Mouse (Mus musculus): ENCODE results near the gene Nabp1. TPM values are rescaled to one million over a fixed set of nuclear protein-coding genes. Genes with fewer than 3 reads are reported as not detected.

Nabp1 gene
- 6.2 and 10.2 TPM in 2 replicates for polyA plus RNA-seq (2016; fragmentation: Nextera tagmentation; extraction: Ambion mirVana)

- WGBS, result under 1% methylated on average over 51 of the region's 51 CpGs
Measured at GRCm38 (mm10) chr1:51478262-51479026, at the start of gene Nabp1. Gene Nabp1, minus strand, starts transcription at chr1:51478425.

GRCm38 (mm10) chr1:51525563-51526265, 47.5 kb upstream of the Nabp1 start:
- 73% methylated on average over 1 of the region's 1 CpGs for WGBS
- DNase-seq (ENCODE audit: low spot score), result no peak
- Histone ChIP-seq H3K4me1 (replicated peaks) (peaks cover 9% of the 10 kb centered on the region; the same call in 1 of the 2 replicates), H3K27me3 (ENCODE audit: insufficient read depth, poor library complexity, severe bottlenecking) (no peaks in the 10 kb centered on the region), H3K9me3 (no peaks in the 10 kb centered on the region), H3K36me3 (no peaks in the 10 kb centered on the region), H3K4me3 (no peak overlapping the region), H3K27ac (no peak overlapping the region)

More at GRCm38 (mm10) chr1:51478262-51479026, at the start of gene Nabp1:
- H3K27ac ChIP-seq, result peak within 1 kb of the TSS; percentile 89
- no peaks in the 10 kb centered on the region for H3K27me3 ChIP-seq (ENCODE audit: insufficient read depth, poor library complexity, severe bottlenecking)
- H3K4me3 ChIP-seq, result peak within 1 kb of the TSS; percentile 70
- no peaks in the 10 kb centered on the region for H3K36me3 ChIP-seq
- peak; percentile 98 for DNase-seq (ENCODE audit: low spot score)
- peaks cover 11% of the 10 kb centered on the region for H3K4me1 ChIP-seq (replicated peaks)
- H3K9me3 ChIP-seq, result no peaks in the 10 kb centered on the region

GRCm38 (mm10) chr1:51521651-51522050, 43.4 kb upstream of the Nabp1 start:
- H3K4me3 ChIP-seq, result no peak overlapping the region
- H3K36me3 ChIP-seq, result no peaks in the 10 kb centered on the region
- no peak for DNase-seq (ENCODE audit: low spot score)
- 67% methylated on average over 8 of the region's 8 CpGs for WGBS
- H3K9me3 ChIP-seq, result no peaks in the 10 kb centered on the region
- no peaks in the 10 kb centered on the region for H3K4me1 ChIP-seq (replicated peaks)
- no peak overlapping the region for H3K27ac ChIP-seq
- H3K27me3 ChIP-seq (ENCODE audit: insufficient read depth, poor library complexity, severe bottlenecking), result no peaks in the 10 kb centered on the region

GRCm38 (mm10) chr1:51520246-51520780, 42.1 kb upstream of the Nabp1 start:
- DNase-seq (ENCODE audit: low spot score), result no peak
- Histone ChIP-seq H3K4me1 (replicated peaks) (no peaks in the 10 kb centered on the region), H3K36me3 (no peaks in the 10 kb centered on the region), H3K4me3 (no peak overlapping the region), H3K27me3 (ENCODE audit: insufficient read depth, poor library complexity, severe bottlenecking) (no peaks in the 10 kb centered on the region), H3K9me3 (no peaks in the 10 kb centered on the region), H3K27ac (no peak overlapping the region)
- WGBS, result 86% methylated on average over 5 of the region's 5 CpGs

DNA sequence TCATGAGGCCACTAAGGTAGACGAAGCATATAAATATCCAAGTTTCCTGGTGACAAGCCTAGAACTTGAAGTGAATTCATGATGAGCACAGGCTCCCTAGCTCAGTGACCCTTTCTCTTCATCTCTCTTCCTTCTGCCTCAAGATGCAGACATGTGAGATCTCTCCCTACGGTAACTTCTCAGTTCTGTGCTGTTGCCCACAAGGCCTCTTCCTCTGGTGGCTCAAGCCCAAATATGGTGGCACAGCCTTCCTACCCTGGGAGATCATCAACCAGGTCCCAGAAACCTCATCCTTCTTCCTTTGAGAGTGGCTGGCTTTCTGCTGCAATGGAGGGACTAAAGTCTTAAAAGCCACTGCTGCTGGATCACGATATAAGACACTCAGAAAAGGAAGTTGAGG, 40.9 kb upstream of the Nabp1 start:
- no peak for DNase-seq (ENCODE audit: low spot score)
- 92% methylated on average over 3 of the region's 3 CpGs for WGBS

GRCm38 (mm10) chr1:51515625-51516024, 37.4 kb upstream of the Nabp1 start:
- no peaks in the 10 kb centered on the region for H3K27me3 ChIP-seq (ENCODE audit: insufficient read depth, poor library complexity, severe bottlenecking)
- no peak for DNase-seq (ENCODE audit: low spot score)
- H3K36me3 ChIP-seq, result no peaks in the 10 kb centered on the region
- H3K9me3 ChIP-seq, result no peaks in the 10 kb centered on the region
- WGBS, result 52% methylated on average over 2 of the region's 2 CpGs
- no peak overlapping the region for H3K27ac ChIP-seq
- H3K4me1 ChIP-seq (replicated peaks), result no peaks in the 10 kb centered on the region
- no peak overlapping the region for H3K4me3 ChIP-seq

More for the DNA sequence above, 40.9 kb upstream of the Nabp1 start:
- H3K27ac ChIP-seq, result no peak overlapping the region
- H3K4me1 ChIP-seq (replicated peaks), result no peaks in the 10 kb centered on the region
- H3K36me3 ChIP-seq, result no peaks in the 10 kb centered on the region
- H3K27me3 ChIP-seq (ENCODE audit: insufficient read depth, poor library complexity, severe bottlenecking), result no peaks in the 10 kb centered on the region
- no peak overlapping the region for H3K4me3 ChIP-seq
- H3K9me3 ChIP-seq, result no peaks in the 10 kb centered on the region

DNA sequence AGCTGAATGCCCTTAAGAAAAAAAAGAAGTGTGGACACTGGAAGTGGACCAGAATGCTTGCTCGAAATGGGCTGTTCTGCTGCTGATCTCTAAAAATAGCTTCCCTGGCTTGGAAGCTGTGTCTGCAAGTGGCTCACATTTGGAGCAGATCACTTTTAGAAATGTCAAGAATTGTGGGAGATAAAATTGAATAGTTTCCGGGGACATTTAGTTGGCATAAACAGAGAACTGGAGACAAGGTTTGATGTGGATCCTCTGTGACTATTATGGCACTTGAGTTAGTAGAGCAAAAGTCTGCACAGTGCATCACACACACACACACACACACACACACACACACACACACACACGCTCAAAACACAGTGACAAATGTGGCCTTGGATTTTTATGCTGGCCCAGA, 36.8 kb upstream of the Nabp1 start:
- Histone ChIP-seq H3K9me3 (no peaks in the 10 kb centered on the region), H3K4me1 (replicated peaks) (no peaks in the 10 kb centered on the region), H3K36me3 (no peaks in the 10 kb centered on the region), H3K4me3 (no peak overlapping the region), H3K27me3 (ENCODE audit: insufficient read depth, poor library complexity, severe bottlenecking) (no peaks in the 10 kb centered on the region), H3K27ac (no peak overlapping the region)
- DNase-seq (ENCODE audit: low spot score), result no peak
- WGBS, result 89% methylated on average over 3 of the region's 3 CpGs

DNA sequence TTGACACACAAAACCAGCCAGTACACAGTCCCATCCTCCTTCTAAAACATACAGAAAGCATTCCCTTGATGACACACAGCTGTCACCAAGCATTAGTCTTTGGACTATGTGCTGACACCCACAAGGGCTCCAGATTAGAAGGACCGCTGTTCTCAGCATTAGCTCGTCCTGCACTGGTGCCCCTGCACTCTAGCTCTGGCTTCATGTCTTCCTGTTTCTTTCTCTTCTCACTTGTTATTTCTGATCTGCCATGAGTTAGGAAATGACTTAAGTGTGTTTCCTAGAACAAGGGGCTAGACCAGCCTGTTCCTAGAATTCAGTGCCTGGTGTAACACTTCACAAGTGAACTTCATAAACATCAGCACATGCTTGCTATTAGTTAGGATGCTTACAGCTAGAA, 36.2 kb upstream of the Nabp1 start:
- Histone ChIP-seq H3K4me1 (replicated peaks) (no peaks in the 10 kb centered on the region), H3K27me3 (ENCODE audit: insufficient read depth, poor library complexity, severe bottlenecking) (no peaks in the 10 kb centered on the region), H3K27ac (no peak overlapping the region), H3K36me3 (no peaks in the 10 kb centered on the region), H3K4me3 (no peak overlapping the region), H3K9me3 (no peaks in the 10 kb centered on the region)
- 90% methylated on average over 2 of the region's 2 CpGs for WGBS
- DNase-seq (ENCODE audit: low spot score), result no peak

GRCm38 (mm10) chr1:51513059-51513713, 35.0 kb upstream of the Nabp1 start:
- peaks cover 3% of the 10 kb centered on the region; the same call in 1 of the 2 replicates for H3K4me1 ChIP-seq (replicated peaks)
- H3K9me3 ChIP-seq, result no peaks in the 10 kb centered on the region
- no peak overlapping the region for H3K27ac ChIP-seq
- WGBS, result 85% methylated on average over 7 of the region's 7 CpGs
- no peak overlapping the region for H3K4me3 ChIP-seq
- no peaks in the 10 kb centered on the region for H3K27me3 ChIP-seq (ENCODE audit: insufficient read depth, poor library complexity, severe bottlenecking)
- H3K36me3 ChIP-seq, result no peaks in the 10 kb centered on the region
- no peak for DNase-seq (ENCODE audit: low spot score)

DNA sequence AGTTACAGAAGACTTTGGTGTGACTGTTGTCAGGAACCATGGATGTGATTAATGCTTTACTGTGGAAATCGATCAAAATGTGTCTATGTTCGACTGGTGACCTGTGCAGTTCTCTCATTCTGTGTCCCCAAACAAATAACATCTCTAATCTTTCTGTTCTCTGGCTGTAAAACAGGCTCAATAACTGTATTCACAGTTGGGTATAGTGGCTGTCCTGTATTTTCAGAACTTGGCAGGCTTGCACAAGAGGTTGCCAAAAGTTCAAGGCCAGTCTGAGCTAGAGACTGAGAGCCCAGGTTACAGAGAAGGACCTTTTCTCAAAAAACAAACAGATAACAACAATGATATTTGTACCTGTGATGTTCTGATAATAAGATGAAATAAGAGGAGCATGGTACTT, 34.1 kb upstream of the Nabp1 start:
- H3K27me3 ChIP-seq (ENCODE audit: insufficient read depth, poor library complexity, severe bottlenecking), result no peaks in the 10 kb centered on the region
- WGBS, result 87% methylated on average over 2 of the region's 2 CpGs
- no peaks in the 10 kb centered on the region for H3K9me3 ChIP-seq
- no peak for DNase-seq (ENCODE audit: low spot score)
- H3K27ac ChIP-seq, result no peak overlapping the region
- no peaks in the 10 kb centered on the region for H3K36me3 ChIP-seq
- H3K4me1 ChIP-seq (replicated peaks), result peaks cover 3% of the 10 kb centered on the region; the same call in 1 of the 2 replicates
- no peak overlapping the region for H3K4me3 ChIP-seq

- 81% methylated on average over 8 of the region's 8 CpGs for WGBS
Measured at GRCm38 (mm10) chr1:51509776-51510175, 31.6 kb upstream of the Nabp1 start.

DNA sequence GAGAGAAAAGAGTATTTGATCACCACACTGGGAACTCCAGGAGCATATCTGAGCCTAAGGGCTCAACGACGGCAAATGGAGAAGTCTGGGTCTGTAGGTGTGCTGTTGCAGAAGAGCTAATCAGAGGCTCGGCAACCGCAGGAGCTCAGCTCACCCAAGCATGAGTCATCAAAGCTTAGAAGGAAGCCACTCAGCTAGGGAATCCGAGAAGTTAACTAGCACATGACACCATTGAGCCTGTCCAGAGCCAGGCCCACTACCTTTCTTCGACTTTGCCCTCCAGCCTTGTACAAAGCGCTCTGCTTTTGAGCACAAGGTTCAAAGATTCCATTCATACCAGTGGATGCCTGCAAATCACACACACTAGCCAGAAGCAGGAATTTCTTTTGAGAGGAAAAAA, 30.9 kb upstream of the Nabp1 start:
- 26% methylated on average over 7 of the region's 7 CpGs for WGBS
- DNase-seq (ENCODE audit: low spot score), result peak; percentile 10
- peaks cover 3% of the 10 kb centered on the region; the same call in 1 of the 2 replicates for H3K4me1 ChIP-seq (replicated peaks)
- H3K27me3 ChIP-seq (ENCODE audit: insufficient read depth, poor library complexity, severe bottlenecking), result no peaks in the 10 kb centered on the region
- H3K27ac ChIP-seq, result no peak overlapping the region
- no peaks in the 10 kb centered on the region for H3K36me3 ChIP-seq
- H3K4me3 ChIP-seq, result no peak overlapping the region
- no peaks in the 10 kb centered on the region for H3K9me3 ChIP-seq

More at GRCm38 (mm10) chr1:51509776-51510175, 31.6 kb upstream of the Nabp1 start:
- Histone ChIP-seq H3K27ac (no peak overlapping the region), H3K9me3 (no peaks in the 10 kb centered on the region), H3K27me3 (ENCODE audit: insufficient read depth, poor library complexity, severe bottlenecking) (no peaks in the 10 kb centered on the region), H3K4me3 (no peak overlapping the region), H3K36me3 (no peaks in the 10 kb centered on the region), H3K4me1 (replicated peaks) (peaks cover 3% of the 10 kb centered on the region; the same call in 1 of the 2 replicates)
- no peak for DNase-seq (ENCODE audit: low spot score)
